Mouse (Mus musculus): ENCODE measurements around the gene Sox6. TPM values are rescaled to one million over a fixed set of nuclear protein-coding genes. Genes with fewer than 3 reads are reported as not detected.

The Sox6 gene
- 1 to 10 TPM in 1 of 2 experiments, under 1 TPM in 1; 0.27 to 1.4 TPM for polyA plus RNA-seq (2017; shearing (Covaris generic))

DNA sequence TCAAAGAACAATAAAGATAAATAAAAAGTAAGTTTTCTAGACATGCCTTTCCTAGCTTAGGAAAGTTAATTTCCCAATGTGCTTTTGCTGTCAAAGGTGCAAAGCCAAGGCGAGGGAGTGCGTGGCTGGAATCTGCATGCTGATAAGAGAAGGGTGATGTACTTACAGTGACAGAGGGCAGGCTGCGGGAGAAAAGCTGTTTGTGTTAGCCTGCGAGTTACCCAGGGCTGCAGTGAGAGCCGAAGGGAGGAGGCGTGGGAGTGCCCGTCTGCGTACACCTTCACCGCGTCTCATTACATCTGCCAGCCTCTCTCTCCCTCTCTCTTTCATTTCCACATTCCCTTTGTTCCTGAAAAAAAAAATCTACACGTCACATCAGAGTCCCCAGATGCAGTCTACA, at the start of gene Sox6:
Gene Sox6 (minus strand): TSS at position 286 of the 400 bp plus-strand sequence.

DNA sequence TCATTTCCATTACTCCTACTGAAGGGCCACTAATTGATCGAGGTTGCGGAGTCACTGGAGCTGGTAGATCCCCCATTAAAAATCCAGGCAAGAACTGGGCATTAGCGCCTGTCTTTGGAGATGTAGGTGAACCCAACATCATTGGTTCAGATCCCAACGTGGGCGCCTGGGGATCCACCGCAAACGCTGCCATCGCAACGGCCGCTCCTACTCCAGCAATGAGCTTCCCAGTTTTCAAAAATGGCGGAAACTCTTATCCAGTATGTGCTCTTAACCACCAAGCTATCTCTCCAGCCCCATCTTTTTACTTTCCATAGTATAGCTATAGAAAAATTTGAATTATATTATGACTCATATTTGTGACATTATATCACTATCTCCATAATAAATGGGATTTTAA, 45.8 kb upstream of the Sox6 start, which contains the start of gene Gm4353:
Gene Gm4353 (minus strand): TSS at position 270 of the 400 bp plus-strand sequence.

GRCm38 (mm10) chr7:116039196-116039537, 571 bp upstream of the Sox6 start, which contains the start of gene 1110004F10Rik:
1110004F10Rik (plus strand) TSS chr7:116039397.

Other genes with a start within 250 kb of the Sox6 start
- 100 to 1,000 TPM; 194 to 200 TPM for gene 1110004F10Rik, start 601 bp upstream of the Sox6 start, polyA plus RNA-seq (2017; shearing (Covaris generic))
- under 1 TPM; 0.19 to 0.36 TPM for gene Gm4353, start 45.8 kb upstream of the Sox6 start, polyA plus RNA-seq (2017; shearing (Covaris generic))

All from inflammation-experienced regulatory T-cells (primary cell).